Mouse (Mus musculus) liver, embryonic 15.5 days (tissue): ENCODE results near the gene Axin2. TPM values are rescaled to one million over a fixed set of nuclear protein-coding genes. Genes with fewer than 3 reads are reported as not detected.

Source experiments
- polyA plus RNA-seq: library from polyadenylated mRNA; unstranded; fragments of >200 nt; fragmentation: Nextera tagmentation; extraction: Ambion mirVana; gene quantifications from 2 replicates; pipeline ENCODE4 v1.2.1, GENCODE M21; 2015

Axin2 gene
- polyA plus RNA-seq, 1 experiment from 2014 or later, result 0.10 TPM

Other genes starting within 250 kb of the Axin2 start
- gene E030025P04Rik, start 224.0 kb downstream of the Axin2 start, polyA plus RNA-seq, result not detected in 2 replicates